Mouse (Mus musculus) forebrain, embryonic 10.5 days (tissue): ENCODE data around the gene D630003M21Rik. TPM values are rescaled to one million over a fixed set of nuclear protein-coding genes. Genes with fewer than 3 reads are reported as not detected.

Source experiments
- DNase-seq: peaks from one replicate; pipeline ENCODE4 v3.0.0-alpha.2; 2017; ENCODE audit warnings: low spot score; ENCODE audit errors: extremely low spot score
- H3K27ac ChIP-seq: fragments of 300-500 bp; sonication (generic); 2 replicates; pipeline ENCODE4 v1.5.1; 2016; ENCODE audit warnings: mild to moderate bottlenecking
- H3K27me3 ChIP-seq: fragments of 300-500 bp; sonication (generic); 2 replicates; pipeline ENCODE4 v1.6.1; 2016; ENCODE audit warnings: mild to moderate bottlenecking; ENCODE audit not compliant: poor library complexity, severe bottlenecking
- H3K36me3 ChIP-seq: fragments of 300-500 bp; sonication (generic); replicated peaks from 2 replicates; pipeline ENCODE4 v1.6.1; 2016; ENCODE audit warnings: mild to moderate bottlenecking, moderate library complexity
- H3K4me1 ChIP-seq: fragments of 300-500 bp; sonication (generic); 2 replicates; pipeline ENCODE4 v1.6.1; 2016
- H3K4me3 ChIP-seq: fragments of 300-500 bp; sonication (generic); 2 replicates; pipeline ENCODE4 v1.5.1; 2016; ENCODE audit warnings: mild to moderate bottlenecking, moderate library complexity
- H3K9me3 ChIP-seq: fragments of 300-500 bp; sonication (generic); 2 replicates; pipeline ENCODE4 v1.6.1; 2016; ENCODE audit warnings: mild to moderate bottlenecking, moderate library complexity
- WGBS: fragments of 180-500 bp; shearing (Covaris S2); methylation state at CpG from one replicate; pipeline ENCODE4 v1.1.7; 2016; 5-methylcytosine and 5-hydroxymethylcytosine counted together
- polyA plus RNA-seq: library from polyadenylated mRNA; unstranded; fragments of >200 nt; fragmentation: Nextera tagmentation; extraction: Ambion mirVana; gene quantifications from 2 replicates; pipeline ENCODE4 v1.2.1, GENCODE M21; 2016

D630003M21Rik gene
- polyA plus RNA-seq, 1 experiment from 2014 or later = 2.3 TPM

- H3K4me3 ChIP-seq = no peak overlapping the region
- H3K4me1 ChIP-seq = peaks cover 36% of the 10 kb centered on the region
- 31% methylated on average over 6 of the region's 6 CpGs for WGBS
- H3K27me3 ChIP-seq = peaks cover 32% of the 10 kb centered on the region
- no peak for DNase-seq
- H3K27ac ChIP-seq = peak overlapping the region; percentile 51; the same call in 1 of the 2 replicates
- H3K36me3 ChIP-seq = no peaks in the 10 kb centered on the region
- H3K9me3 ChIP-seq = no peaks in the 10 kb centered on the region
Measured at GRCm38 (mm10) chr2:158230617-158231016, 1.6 kb upstream of the D630003M21Rik start.

- H3K4me3 ChIP-seq = peak overlapping the region; percentile 64
- H3K9me3 ChIP-seq = no peaks in the 10 kb centered on the region
- H3K27me3 ChIP-seq = peaks cover 32% of the 10 kb centered on the region
- peak overlapping the region; percentile 82 for H3K27ac ChIP-seq
- H3K36me3 ChIP-seq = no peaks in the 10 kb centered on the region
- H3K4me1 ChIP-seq = peaks cover 36% of the 10 kb centered on the region
- DNase-seq = no peak
- WGBS = 26% methylated on average over 7 of the region's 7 CpGs
Measured at GRCm38 (mm10) chr2:158229503-158229892, 476 bp upstream of the D630003M21Rik start.

GRCm38 (mm10) chr2:158225301-158225700 lies 3.7 kb downstream of the D630003M21Rik start:
- no peak overlapping the region for H3K4me3 ChIP-seq
- 84% methylated on average over 5 of the region's 5 CpGs for WGBS
- no peak for DNase-seq
- H3K4me1 ChIP-seq = peaks cover 25% of the 10 kb centered on the region
- no peaks in the 10 kb centered on the region for H3K36me3 ChIP-seq
- H3K27me3 ChIP-seq = peaks cover 27% of the 10 kb centered on the region
- H3K9me3 ChIP-seq = no peaks in the 10 kb centered on the region
- H3K27ac ChIP-seq = no peak overlapping the region

GRCm38 (mm10) chr2:158223497-158223896 lies 5.5 kb downstream of the D630003M21Rik start:
- H3K27me3 ChIP-seq = peaks cover 12% of the 10 kb centered on the region; the same call in 1 of the 2 replicates
- WGBS = 88% methylated on average over 3 of the region's 3 CpGs
- H3K4me1 ChIP-seq = peaks cover 9% of the 10 kb centered on the region
- no peaks in the 10 kb centered on the region for H3K36me3 ChIP-seq
- no peak for DNase-seq
- H3K4me3 ChIP-seq = no peak overlapping the region
- H3K27ac ChIP-seq = no peak overlapping the region
- no peaks in the 10 kb centered on the region for H3K9me3 ChIP-seq

GRCm38 (mm10) chr2:158222664-158223063 lies 6.4 kb downstream of the D630003M21Rik start:
- H3K27me3 ChIP-seq = 0 out of 2 replicates have a peak, but pooled peaks cover 5% of the 10 kb centered on the region
- DNase-seq = no peak
- H3K36me3 ChIP-seq = no peaks in the 10 kb centered on the region
- no peak overlapping the region for H3K4me3 ChIP-seq
- peaks cover under 1% of the 10 kb centered on the region; the same call in 1 of the 2 replicates for H3K4me1 ChIP-seq
- no peak overlapping the region for H3K27ac ChIP-seq
- WGBS = 83% methylated on average over 4 of the region's 4 CpGs
- no peaks in the 10 kb centered on the region for H3K9me3 ChIP-seq

- H3K27me3 ChIP-seq = no peaks in the 10 kb centered on the region
- no peaks in the 10 kb centered on the region for H3K9me3 ChIP-seq
- H3K27ac ChIP-seq = no peak overlapping the region
- no peak overlapping the region for H3K4me3 ChIP-seq
- WGBS = 92% methylated on average over 9 of the region's 9 CpGs
- H3K4me1 ChIP-seq = no peaks in the 10 kb centered on the region
- no peaks in the 10 kb centered on the region for H3K36me3 ChIP-seq
- no peak for DNase-seq
Measured at GRCm38 (mm10) chr2:158221446-158222084, 7.5 kb downstream of the D630003M21Rik start.

- 94% methylated on average over 2 of the region's 2 CpGs for WGBS
- H3K4me1 ChIP-seq = no peaks in the 10 kb centered on the region
- H3K27ac ChIP-seq = no peak overlapping the region
- H3K27me3 ChIP-seq = no peaks in the 10 kb centered on the region
- DNase-seq = no peak
- H3K4me3 ChIP-seq = no peak overlapping the region
- no peaks in the 10 kb centered on the region for H3K9me3 ChIP-seq
- no peaks in the 10 kb centered on the region for H3K36me3 ChIP-seq
Measured at GRCm38 (mm10) chr2:158219562-158219961, 9.5 kb downstream of the D630003M21Rik start.

GRCm38 (mm10) chr2:158216510-158216909 lies 12.5 kb downstream of the D630003M21Rik start:
- DNase-seq = no peak
- peaks cover 7% of the 10 kb centered on the region for H3K4me1 ChIP-seq
- no peak overlapping the region for H3K27ac ChIP-seq
- WGBS = 89% methylated on average over 8 of the region's 8 CpGs
- H3K9me3 ChIP-seq = no peaks in the 10 kb centered on the region
- H3K27me3 ChIP-seq = no peaks in the 10 kb centered on the region
- no peak overlapping the region for H3K4me3 ChIP-seq
- no peaks in the 10 kb centered on the region for H3K36me3 ChIP-seq

- Histone ChIP-seq H3K4me1 (peaks cover 17% of the 10 kb centered on the region), H3K4me3 (no peak overlapping the region), H3K36me3 (no peaks in the 10 kb centered on the region), H3K27ac (no peak overlapping the region), H3K9me3 (no peaks in the 10 kb centered on the region), H3K27me3 (no peaks in the 10 kb centered on the region)
- no peak for DNase-seq
- 73% methylated on average over 9 of the region's 9 CpGs for WGBS
Measured at GRCm38 (mm10) chr2:158215283-158216117, 13.5 kb downstream of the D630003M21Rik start.

GRCm38 (mm10) chr2:158211764-158212471 lies 17.1 kb downstream of the D630003M21Rik start:
- no peak overlapping the region for H3K27ac ChIP-seq
- no peaks in the 10 kb centered on the region for H3K9me3 ChIP-seq
- DNase-seq = peak; percentile 23
- H3K4me3 ChIP-seq = peak overlapping the region; percentile 27; the same call in 1 of the 2 replicates
- no peaks in the 10 kb centered on the region for H3K36me3 ChIP-seq
- peaks cover 9% of the 10 kb centered on the region for H3K27me3 ChIP-seq
- WGBS = 59% methylated on average over 4 of the region's 4 CpGs
- H3K4me1 ChIP-seq = peaks cover 35% of the 10 kb centered on the region

- H3K9me3 ChIP-seq = no peaks in the 10 kb centered on the region
- WGBS = 26% methylated on average over 10 of the region's 10 CpGs
- peak; percentile 21 for DNase-seq
Measured at GRCm38 (mm10) chr2:158210958-158211357, 18.1 kb downstream of the D630003M21Rik start.

GRCm38 (mm10) chr2:158210503-158210902 lies 18.5 kb downstream of the D630003M21Rik start:
- H3K27ac ChIP-seq = peak overlapping the region; percentile 51; the same call in 1 of the 2 replicates
- H3K4me3 ChIP-seq = no peak overlapping the region
- H3K27me3 ChIP-seq = peaks cover 9% of the 10 kb centered on the region
- 49% methylated on average over 4 of the region's 4 CpGs for WGBS
- H3K4me1 ChIP-seq = peaks cover 35% of the 10 kb centered on the region
- no peaks in the 10 kb centered on the region for H3K9me3 ChIP-seq
- H3K36me3 ChIP-seq = no peaks in the 10 kb centered on the region
- peak; percentile 22 for DNase-seq

More at GRCm38 (mm10) chr2:158210958-158211357, 18.1 kb downstream of the D630003M21Rik start:
- H3K4me1 ChIP-seq = peaks cover 35% of the 10 kb centered on the region
- H3K36me3 ChIP-seq = no peaks in the 10 kb centered on the region
- peak overlapping the region; percentile 48; the same call in 1 of the 2 replicates for H3K27ac ChIP-seq
- H3K27me3 ChIP-seq = peaks cover 9% of the 10 kb centered on the region
- peak overlapping the region; percentile 27 for H3K4me3 ChIP-seq
